Mouse (Mus musculus) midbrain, embryonic 13.5 days (tissue): ENCODE measurements around the gene Lin7c. TPM values are rescaled to one million over a fixed set of nuclear protein-coding genes. Genes with fewer than 3 reads are reported as not detected.

ENCODE experiments used
- ATAC-seq: fragments of 200-750 bp; cut with Nextera tagmentation; 2 replicates; pipeline ENCODE4 v1.8.0; 2017; ENCODE audit warnings: mild to moderate bottlenecking, moderate TSS enrichment, moderate library complexity
- H3K27ac ChIP-seq: fragments of 300-500 bp; sonication (generic); 2 replicates; pipeline ENCODE4 v1.5.1; 2015; ENCODE audit warnings: inconsistent platforms, mild to moderate bottlenecking, moderate library complexity
- H3K27me3 ChIP-seq: fragments of 300-500 bp; sonication (generic); 2 replicates; pipeline ENCODE4 v1.6.1; 2015; ENCODE audit warnings: mild to moderate bottlenecking, inconsistent platforms
- H3K36me3 ChIP-seq: fragments of 300-500 bp; sonication (generic); 2 replicates; pipeline ENCODE4 v1.6.1; 2015; ENCODE audit warnings: mild to moderate bottlenecking, inconsistent platforms
- H3K4me1 ChIP-seq: fragments of 300-500 bp; sonication (generic); replicated peaks from 2 replicates; pipeline ENCODE4 v1.6.1; 2015; ENCODE audit warnings: inconsistent platforms
- H3K4me2 ChIP-seq: fragments of 300-500 bp; sonication (generic); replicated peaks from 2 replicates; pipeline ENCODE4 v1.6.1; 2015; ENCODE audit warnings: moderate library complexity, mild to moderate bottlenecking, inconsistent platforms
- H3K4me3 ChIP-seq: fragments of 300-500 bp; sonication (generic); replicated peaks from 2 replicates; pipeline ENCODE4 v1.5.1; 2015; ENCODE audit warnings: mild to moderate bottlenecking, inconsistent platforms
- H3K9ac ChIP-seq: fragments of 300-500 bp; sonication (generic); replicated peaks from 2 replicates; pipeline ENCODE4 v1.6.1; 2015; ENCODE audit warnings: mild to moderate bottlenecking, inconsistent platforms
- H3K9me3 ChIP-seq: fragments of 300-500 bp; sonication (generic); 2 replicates; pipeline ENCODE4 v1.6.1; 2016; ENCODE audit warnings: mild to moderate bottlenecking, inconsistent platforms
- WGBS: fragments of 180-500 bp; shearing (Covaris S2); methylation state at CpG from one replicate; pipeline ENCODE4 v1.1.7; 2015; 5-methylcytosine and 5-hydroxymethylcytosine counted together
- polyA plus RNA-seq: library from polyadenylated mRNA; unstranded; fragments of >200 nt; fragmentation: Nextera tagmentation; extraction: Ambion mirVana; gene quantifications from 2 replicates; pipeline ENCODE4 v1.2.1, GENCODE M21; 2015

Gene Lin7c
- polyA plus RNA-seq, 1 experiment from 2014 or later = 175 TPM

GRCm38 (mm10) chr2:109891031-109891430 is 378 bp downstream of the Lin7c start:
- peak overlapping the region; percentile 79 for H3K4me2 ChIP-seq
- peak overlapping the region; percentile 91 for H3K27ac ChIP-seq
- H3K36me3 ChIP-seq = peaks cover 18% of the 10 kb centered on the region
- peaks cover 22% of the 10 kb centered on the region for H3K4me1 ChIP-seq
- peak; percentile 91 for ATAC-seq
- H3K4me3 ChIP-seq = peak overlapping the region; percentile 99
- WGBS = under 1% methylated on average over 34 of the region's 34 CpGs
- H3K9ac ChIP-seq = peak overlapping the region; percentile 93
- H3K27me3 ChIP-seq = no peaks in the 10 kb centered on the region
- 0 out of 2 replicates have a peak, but pooled peaks cover 5% of the 10 kb centered on the region for H3K9me3 ChIP-seq

- no peaks in the 10 kb centered on the region for H3K27me3 ChIP-seq
- H3K4me3 ChIP-seq = peak overlapping the region; percentile 99
- WGBS = 16% methylated on average over 4 of the region's 4 CpGs
- H3K27ac ChIP-seq = peak overlapping the region; percentile 91
- peak overlapping the region; percentile 79 for H3K4me2 ChIP-seq
- H3K9me3 ChIP-seq = 0 out of 2 replicates have a peak, but pooled peaks cover 5% of the 10 kb centered on the region
- peaks cover 22% of the 10 kb centered on the region for H3K36me3 ChIP-seq
- H3K4me1 ChIP-seq = peaks cover 22% of the 10 kb centered on the region
- peak overlapping the region; percentile 93 for H3K9ac ChIP-seq
- no peak for ATAC-seq
Observed at GRCm38 (mm10) chr2:109891471-109891870, 818 bp downstream of the Lin7c start.

GRCm38 (mm10) chr2:109896311-109896710 is 5.7 kb downstream of the Lin7c start:
- no peak overlapping the region for H3K4me3 ChIP-seq

GRCm38 (mm10) chr2:109902869-109903268 is 12.2 kb downstream of the Lin7c start:
- 83% methylated on average over 7 of the region's 7 CpGs for WGBS
- no peak overlapping the region for H3K9ac ChIP-seq
- H3K36me3 ChIP-seq = peaks cover 21% of the 10 kb centered on the region
- H3K9me3 ChIP-seq = no peaks in the 10 kb centered on the region
- no peak overlapping the region for H3K27ac ChIP-seq
- no peak for ATAC-seq
- no peaks in the 10 kb centered on the region for H3K27me3 ChIP-seq
- no peak overlapping the region for H3K4me3 ChIP-seq
- no peaks in the 10 kb centered on the region for H3K4me1 ChIP-seq
- no peak overlapping the region for H3K4me2 ChIP-seq

More at GRCm38 (mm10) chr2:109896311-109896710, 5.7 kb downstream of the Lin7c start:
- Histone ChIP-seq H3K27ac (no peak overlapping the region), H3K36me3 (peaks cover 53% of the 10 kb centered on the region), H3K4me2 (no peak overlapping the region), H3K4me1 (peaks cover 22% of the 10 kb centered on the region), H3K9ac (no peak overlapping the region), H3K27me3 (no peaks in the 10 kb centered on the region), H3K9me3 (no peaks in the 10 kb centered on the region)
- ATAC-seq = no peak
- 77% methylated on average over 7 of the region's 7 CpGs for WGBS

GRCm38 (mm10) chr2:109904171-109904821 is 13.6 kb downstream of the Lin7c start:
- peak; percentile 80 for ATAC-seq
- Histone ChIP-seq H3K36me3 (peaks cover 10% of the 10 kb centered on the region), H3K9ac (no peak overlapping the region), H3K4me2 (no peak overlapping the region), H3K4me3 (no peak overlapping the region), H3K9me3 (no peaks in the 10 kb centered on the region), H3K4me1 (no peaks in the 10 kb centered on the region), H3K27me3 (no peaks in the 10 kb centered on the region), H3K27ac (no peak overlapping the region)
- under 1% methylated on average over 7 of the region's 7 CpGs for WGBS

GRCm38 (mm10) chr2:109909122-109909521 is 18.5 kb downstream of the Lin7c start:
- H3K27me3 ChIP-seq = no peaks in the 10 kb centered on the region
- no peak overlapping the region for H3K4me3 ChIP-seq
- WGBS = 87% methylated on average over 2 of the region's 2 CpGs
- no peaks in the 10 kb centered on the region for H3K4me1 ChIP-seq
- H3K9me3 ChIP-seq = no peaks in the 10 kb centered on the region
- no peak overlapping the region for H3K27ac ChIP-seq
- H3K4me2 ChIP-seq = no peak overlapping the region
- H3K9ac ChIP-seq = no peak overlapping the region
- ATAC-seq = no peak
- no peaks in the 10 kb centered on the region for H3K36me3 ChIP-seq

- WGBS = 94% methylated on average over 8 of the region's 8 CpGs
- no peak overlapping the region for H3K9ac ChIP-seq
- H3K9me3 ChIP-seq = no peaks in the 10 kb centered on the region
- H3K4me3 ChIP-seq = no peak overlapping the region
- H3K27ac ChIP-seq = no peak overlapping the region
- ATAC-seq = no peak
- 0 out of 2 replicates have a peak, but pooled peaks cover 3% of the 10 kb centered on the region for H3K4me1 ChIP-seq
- H3K36me3 ChIP-seq = no peaks in the 10 kb centered on the region
- H3K4me2 ChIP-seq = no peak overlapping the region
- H3K27me3 ChIP-seq = no peaks in the 10 kb centered on the region
Observed at GRCm38 (mm10) chr2:109912216-109912615, 21.6 kb downstream of the Lin7c start.

- Histone ChIP-seq H3K36me3 (no peaks in the 10 kb centered on the region), H3K4me1 (0 out of 2 replicates have a peak, but pooled peaks cover 3% of the 10 kb centered on the region), H3K9ac (no peak overlapping the region), H3K4me3 (no peak overlapping the region), H3K27me3 (no peaks in the 10 kb centered on the region), H3K9me3 (no peaks in the 10 kb centered on the region), H3K27ac (no peak overlapping the region), H3K4me2 (no peak overlapping the region)
- no peak for ATAC-seq
- 85% methylated on average over 12 of the region's 12 CpGs for WGBS
Observed at GRCm38 (mm10) chr2:109912766-109913165, 22.1 kb downstream of the Lin7c start.

GRCm38 (mm10) chr2:109913241-109913640 is 22.6 kb downstream of the Lin7c start:
- Histone ChIP-seq H3K4me2 (no peak overlapping the region), H3K4me1 (peaks cover 4% of the 10 kb centered on the region; the same call in 1 of the 2 replicates), H3K27me3 (no peaks in the 10 kb centered on the region), H3K27ac (no peak overlapping the region), H3K9me3 (no peaks in the 10 kb centered on the region), H3K4me3 (no peak overlapping the region), H3K36me3 (no peaks in the 10 kb centered on the region), H3K9ac (no peak overlapping the region)
- WGBS = 69% methylated on average over 8 of the region's 8 CpGs
- ATAC-seq = no peak

GRCm38 (mm10) chr2:109914601-109915000 is 23.9 kb downstream of the Lin7c start:
- no peak overlapping the region for H3K4me2 ChIP-seq
- ATAC-seq = no peak
- H3K4me3 ChIP-seq = no peak overlapping the region
- H3K4me1 ChIP-seq = peaks cover 17% of the 10 kb centered on the region
- no peaks in the 10 kb centered on the region for H3K9me3 ChIP-seq
- no peak overlapping the region for H3K27ac ChIP-seq
- H3K36me3 ChIP-seq = no peaks in the 10 kb centered on the region
- H3K9ac ChIP-seq = no peak overlapping the region
- H3K27me3 ChIP-seq = no peaks in the 10 kb centered on the region

- H3K36me3 ChIP-seq = no peaks in the 10 kb centered on the region
Observed at GRCm38 (mm10) chr2:109916782-109917495, 26.3 kb downstream of the Lin7c start.

More at GRCm38 (mm10) chr2:109916782-109917495, 26.3 kb downstream of the Lin7c start:
- Histone ChIP-seq H3K4me3 (peak overlapping the region; percentile 86), H3K9ac (no peak overlapping the region), H3K4me2 (peak overlapping the region; percentile 88), H3K4me1 (peaks cover 39% of the 10 kb centered on the region), H3K27me3 (no peaks in the 10 kb centered on the region), H3K9me3 (no peaks in the 10 kb centered on the region), H3K27ac (no peak overlapping the region)
- 3% methylated on average over 11 of the region's 11 CpGs for WGBS
- no peak for ATAC-seq
